Mouse (Mus musculus): ENCODE data around the gene Zfp292.

Gene Zfp292

GRCm38 (mm10) chr4:34797294-34797983 is 85.3 kb downstream of the Zfp292 start:
- DNase-seq (ENCODE audit: low read depth) = no peak

- DNase-seq (ENCODE audit: low read depth) = no peak
These were observed 86.5 kb downstream of the Zfp292 start for GRCm38 (mm10) chr4:34796294-34796693.

DNA sequence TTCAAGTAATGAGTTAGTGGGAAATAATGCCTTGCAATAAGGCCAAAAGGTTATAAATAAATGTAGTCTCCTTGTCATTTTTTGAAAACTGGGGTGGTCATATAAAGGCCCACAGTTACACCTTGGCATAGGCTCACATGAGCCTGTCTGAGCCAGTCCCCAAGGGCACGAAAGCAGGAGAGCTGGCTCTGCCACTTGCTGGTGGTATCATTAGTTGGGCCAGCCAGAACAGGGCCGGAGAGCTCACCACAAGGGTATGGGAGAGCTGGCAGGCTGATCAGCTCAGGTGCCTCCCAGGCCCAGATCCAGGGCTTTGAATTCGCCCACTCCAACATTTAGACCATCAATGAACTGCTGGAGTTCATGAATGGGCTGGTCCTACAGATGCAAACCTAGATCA is 96.3 kb downstream of the Zfp292 start:
- DNase-seq (ENCODE audit: low read depth) = no peak

GRCm38 (mm10) chr4:34785646-34786045 is 97.1 kb downstream of the Zfp292 start:
- DNase-seq (ENCODE audit: low read depth) = no peak

- peak; percentile 50 for DNase-seq (ENCODE audit: low read depth)
These were observed 97.9 kb downstream of the Zfp292 start for GRCm38 (mm10) chr4:34784865-34785264.

DNA sequence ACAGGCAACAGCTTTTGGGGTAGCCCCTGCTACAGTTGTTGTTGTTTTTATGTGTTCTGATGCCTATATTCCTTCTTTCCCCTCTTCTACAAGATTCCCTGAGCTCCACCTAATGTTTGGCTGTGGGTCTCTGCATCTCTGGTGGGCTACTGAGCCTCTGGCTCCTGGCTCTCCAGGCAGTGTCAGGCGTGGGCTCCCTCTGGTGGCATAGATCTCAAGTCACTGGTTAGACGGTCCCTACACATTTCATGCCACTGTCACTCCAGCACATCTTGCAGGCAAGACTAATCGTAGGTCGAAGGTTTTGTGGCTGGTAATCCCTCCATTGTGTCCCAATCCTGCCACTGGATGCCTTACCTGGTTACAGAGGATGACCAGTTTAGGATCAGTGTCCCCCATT is 100.0 kb downstream of the Zfp292 start:
- DNase-seq (ENCODE audit: low read depth) = peak; percentile 53

- peak; percentile 93 for DNase-seq (ENCODE audit: low read depth)
These were observed 104.9 kb downstream of the Zfp292 start, which contains the start of gene Smim8 for GRCm38 (mm10) chr4:34777677-34778527. Gene Smim8 (minus strand): TSS chr4:34778423.

DNA sequence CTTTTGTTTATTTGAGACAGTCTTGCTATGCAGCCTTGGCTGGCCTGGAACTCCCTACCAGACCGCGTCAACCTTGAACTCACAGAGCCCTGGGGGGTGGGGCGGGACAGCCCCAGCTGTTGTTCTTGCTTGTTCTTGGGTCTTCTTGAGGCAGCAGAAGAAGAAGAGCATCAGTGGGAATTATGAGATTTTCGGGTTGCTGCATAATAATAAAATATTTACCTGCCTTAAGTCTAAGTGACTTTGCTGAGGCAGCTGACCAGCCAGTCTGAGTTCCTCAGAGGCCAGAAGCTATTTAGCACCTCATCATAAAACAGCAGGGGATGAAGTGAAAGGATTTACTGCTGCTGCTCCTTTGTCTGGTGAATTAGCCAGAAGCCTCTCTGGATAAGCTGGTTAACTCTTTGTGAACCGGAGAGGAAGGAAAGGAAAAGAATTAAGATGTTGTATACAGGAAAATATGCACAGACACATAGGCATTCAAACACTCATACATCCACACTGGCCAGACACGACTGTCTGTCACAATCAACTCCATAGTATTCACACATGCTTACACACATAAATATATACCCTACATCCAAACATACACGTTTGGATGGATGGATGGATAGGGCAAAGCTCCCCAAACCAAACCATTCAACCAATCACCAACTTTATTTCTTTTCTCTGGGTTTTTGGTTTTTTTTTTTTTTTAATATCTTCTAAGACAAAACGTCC is 110.9 kb downstream of the Zfp292 start:
- DNase-seq (ENCODE audit: low read depth) = no peak

GRCm38 (mm10) chr4:34756163-34756562 is 126.6 kb downstream of the Zfp292 start, which contains the start of gene Gm136:
Gene Gm136 (minus strand): TSS chr4:34756263.
- no peak for DNase-seq (ENCODE audit: low read depth)
